Mouse (Mus musculus): ENCODE measurements around the gene Prickle4.

DNA sequence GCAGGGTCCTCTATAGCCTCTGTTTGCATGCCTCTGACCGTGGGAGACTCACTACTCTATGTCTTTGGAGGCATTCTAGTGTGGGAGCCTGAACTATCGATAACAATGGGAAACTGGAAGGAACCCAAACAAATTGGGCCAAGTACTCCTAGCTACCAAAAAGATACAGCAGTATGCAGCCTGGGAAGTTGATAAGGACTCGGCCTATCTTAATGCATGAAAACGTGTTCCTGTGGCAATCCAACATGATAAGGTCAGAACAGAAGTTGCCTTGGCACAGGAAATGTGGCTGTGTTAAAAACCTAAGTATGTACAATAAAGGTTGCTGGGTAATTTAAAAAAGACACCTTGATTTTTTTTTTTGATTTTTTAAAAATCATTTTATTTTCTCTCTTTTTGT is 26.6 kb upstream of the Prickle4 start:
- TF ChIP-seq CTCF (IDR thresholded peaks at IDR 0.05; ENCODE audit: control insufficient read depth, insufficient read depth, insufficient replicate concordance, low read depth, low read length) (no peak), POLR2A (IDR thresholded peaks at IDR 0.05; ENCODE audit: control insufficient read depth, low read depth, low read length) (no peak)

All from testis, adult 2 months (tissue).